Mouse (Mus musculus) adrenal gland, postnatal 10 days (tissue): ENCODE results near the gene Tgds. TPM values are rescaled to one million over a fixed set of nuclear protein-coding genes. Genes with fewer than 3 reads are reported as not detected.
"Not testable (repeated sequence)": the region's sequence is repeated elsewhere in the genome, so short reads cannot be mapped to it uniquely, and the experiment has no call there.

Source experiments
- DNase-seq: peaks from one replicate; pipeline ENCODE4 v3.0.0; 2021; ENCODE audit warnings: mixed read lengths
- total RNA-seq, 2 experiments: library from RNA; stranded (reverse); gene quantifications; 2 replicates each; pipeline ENCODE4 v1.2.3; 2021

Tgds gene
- total RNA-seq, 2 experiments from 2014 or later = 19.6 to 23.3 TPM

DNA sequence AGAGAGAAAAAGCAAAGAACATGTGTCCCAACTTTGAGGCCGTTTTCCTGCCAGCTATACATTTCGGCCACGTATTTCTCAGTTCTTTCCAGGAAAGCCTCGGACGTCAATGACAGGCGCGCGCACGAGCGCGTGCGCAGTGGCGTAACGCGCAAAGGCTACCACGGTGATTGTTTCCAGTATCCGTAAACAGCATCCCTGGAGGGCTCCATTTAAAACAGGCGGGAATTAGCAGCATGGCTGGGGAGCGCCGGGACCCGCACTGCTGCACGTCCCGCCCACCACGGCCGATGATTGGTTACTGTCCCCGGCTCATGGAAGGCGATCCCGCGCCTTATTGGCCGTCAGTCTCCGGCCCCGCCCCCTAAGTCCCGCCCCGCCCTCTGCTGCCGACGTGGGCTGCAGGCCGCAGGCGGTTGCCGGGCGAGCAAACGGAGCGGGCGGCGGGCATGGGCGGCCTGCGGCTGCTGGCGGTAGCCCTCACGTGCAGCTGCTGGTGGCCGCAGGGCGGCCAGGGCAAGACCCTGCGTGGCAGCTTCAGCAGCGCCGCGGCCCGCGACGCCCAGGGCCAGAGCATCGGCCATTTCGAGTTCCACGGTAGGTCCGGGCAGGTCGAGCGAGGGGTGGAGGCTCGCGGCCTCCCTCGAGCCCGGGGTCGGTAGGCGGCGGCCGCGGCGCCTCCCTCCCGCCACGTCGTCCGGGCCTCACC lies 4.3 kb upstream of the Tgds start, which contains the start of gene Gpr180:
TSS of gene Gpr180 (plus strand) at position 415 of the 709 bp plus-strand sequence.
- peak; percentile 98 for DNase-seq

DNA sequence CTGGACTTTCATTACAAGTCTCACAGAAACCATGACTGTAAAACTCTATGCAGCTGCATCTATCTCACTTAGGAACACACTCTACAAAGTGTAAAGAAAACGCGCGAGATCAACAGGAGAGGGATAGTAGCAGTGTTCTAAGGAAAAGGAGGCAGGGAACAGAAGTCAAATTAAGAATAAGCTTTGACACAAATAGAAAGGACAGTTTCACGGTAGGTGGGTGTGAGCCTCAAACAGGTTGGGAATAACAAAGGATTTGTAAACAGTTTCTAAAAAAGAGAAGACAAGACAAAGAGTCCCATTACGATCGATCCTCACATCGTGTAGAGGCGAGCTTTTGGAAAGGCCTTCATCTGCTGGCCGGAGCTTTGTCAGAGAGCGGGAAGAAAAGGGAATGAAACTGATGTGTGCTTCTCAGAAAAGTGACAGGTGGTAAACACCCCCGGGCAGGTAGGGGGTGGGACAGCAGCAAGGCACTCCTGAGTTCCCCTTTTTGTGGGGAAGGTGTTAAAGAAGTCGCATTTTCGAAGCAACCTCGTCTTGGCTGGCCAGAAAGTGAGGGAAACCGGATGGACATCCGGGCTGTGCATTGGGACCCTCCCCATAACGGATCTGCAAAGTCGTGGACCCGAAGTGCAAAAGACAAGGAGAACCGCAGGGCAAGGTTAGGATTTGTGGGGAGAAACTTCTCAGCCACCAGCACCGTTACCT lies 469 bp downstream of the Tgds start:
- no peak for DNase-seq

DNA sequence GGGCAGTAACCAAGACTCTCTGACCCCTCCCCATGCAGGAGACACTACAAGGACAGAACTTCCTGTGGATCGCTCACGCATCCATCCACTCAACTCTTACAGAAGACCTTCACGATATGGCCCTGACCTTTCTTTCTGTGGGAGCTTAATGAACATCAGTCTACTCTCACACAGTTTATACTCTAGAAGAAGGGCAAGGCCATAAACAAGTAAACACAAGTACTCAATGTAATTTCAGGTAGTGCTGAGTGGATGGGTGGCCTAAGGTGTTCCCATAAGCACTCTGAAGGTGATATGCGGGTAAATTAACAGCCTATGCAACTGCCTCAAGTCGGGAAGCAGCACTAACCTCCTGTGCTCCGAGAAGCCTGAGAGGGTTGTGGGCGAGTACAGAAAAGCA lies 1.1 kb downstream of the Tgds start:
- DNase-seq = no peak

DNA sequence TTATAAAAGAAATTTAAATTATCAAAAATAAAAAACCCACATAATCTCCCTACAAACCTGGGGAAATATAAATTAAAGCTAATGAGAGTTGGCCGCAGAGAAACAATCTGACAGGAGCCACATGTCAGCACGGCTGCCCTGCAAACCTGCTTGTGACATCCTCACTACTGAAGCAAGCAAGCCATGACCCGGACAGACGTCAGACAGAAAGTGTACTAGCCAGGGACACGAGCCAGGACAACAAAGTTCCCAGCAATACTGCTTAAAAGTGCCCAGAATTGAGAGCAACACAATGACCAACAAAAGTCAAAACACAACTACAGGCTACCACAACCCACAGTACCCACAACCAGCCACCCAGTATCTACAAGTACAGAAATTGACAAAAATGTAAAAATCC lies 6.3 kb downstream of the Tgds start:
- DNase-seq = no peak

DNA sequence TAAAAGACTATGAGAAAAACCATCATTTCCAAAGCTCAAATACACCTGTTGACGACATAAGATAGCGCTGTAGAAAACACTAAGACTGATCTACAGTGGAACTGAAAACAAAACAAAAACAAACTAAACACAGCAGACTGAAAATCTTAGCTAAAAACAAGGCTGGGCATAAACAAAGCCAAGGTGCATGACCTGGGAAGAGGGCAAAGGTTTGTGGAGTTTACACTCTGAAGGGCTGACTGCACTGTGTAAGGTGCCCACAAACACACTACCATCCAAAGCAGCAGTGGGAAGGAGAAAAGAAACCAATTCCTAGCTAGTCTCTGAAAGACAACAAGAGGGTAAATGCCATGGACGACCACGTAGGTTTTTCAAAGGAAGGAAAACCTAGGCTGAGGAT lies 7.8 kb downstream of the Tgds start:
- DNase-seq = no peak

DNA sequence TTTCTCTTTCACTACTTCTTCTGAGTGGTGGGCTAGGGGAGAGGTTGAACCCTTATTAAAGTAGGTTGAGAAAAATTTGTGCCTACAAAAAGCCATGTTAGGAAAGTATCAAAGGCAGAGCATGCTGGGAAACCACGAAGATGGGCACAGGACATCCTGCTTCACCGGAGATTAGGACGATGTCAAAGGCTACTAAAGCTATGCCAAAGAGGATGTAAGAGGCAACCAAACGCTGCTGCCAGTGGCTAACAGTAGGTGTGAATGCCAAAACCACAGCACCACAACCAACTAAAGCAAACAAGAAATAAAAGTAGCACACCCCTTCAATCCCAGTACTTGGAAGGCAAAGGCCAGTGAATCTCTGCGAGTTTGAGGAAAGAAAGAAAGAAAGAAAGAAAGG lies 8.4 kb downstream of the Tgds start:
- no peak for DNase-seq

DNA sequence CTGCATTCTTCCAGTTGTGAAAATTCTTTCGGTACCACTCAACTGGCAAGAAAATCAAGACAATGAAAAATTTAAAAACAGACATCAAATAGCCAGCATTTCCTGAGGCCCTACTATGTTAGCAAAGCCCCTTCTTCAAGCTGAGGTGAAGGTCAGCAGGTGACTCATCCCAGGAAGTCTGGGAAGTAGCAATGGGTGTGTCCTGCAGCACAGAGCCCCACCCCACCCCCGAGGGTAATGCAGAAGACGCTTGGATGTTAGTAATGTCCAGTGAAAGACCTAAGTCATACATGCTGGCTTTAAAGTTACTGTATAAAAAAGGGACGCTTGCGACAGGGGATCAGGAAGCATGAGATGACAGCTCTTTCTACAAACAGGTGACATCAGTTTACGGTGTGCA lies 19.4 kb downstream of the Tgds start:
- DNase-seq = no peak

DNA sequence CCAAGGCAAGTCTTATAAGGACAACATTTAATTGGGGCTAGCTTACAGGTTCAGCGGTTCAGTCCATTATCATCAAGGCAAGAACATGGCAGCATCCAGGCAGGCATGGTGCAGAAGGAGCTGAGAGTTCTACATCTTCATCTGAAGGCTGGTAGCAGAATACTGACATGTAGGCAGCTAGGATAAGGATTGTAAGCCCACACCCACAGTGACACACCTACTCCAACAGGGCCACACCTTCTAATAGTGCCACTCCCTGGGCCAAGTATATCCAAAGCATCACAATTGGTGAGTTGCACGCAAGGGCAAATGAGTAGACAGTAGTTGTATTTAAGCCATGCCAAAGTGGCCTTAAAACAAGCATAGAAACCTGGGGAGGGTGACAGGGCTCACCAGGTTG lies 25.1 kb downstream of the Tgds start:
- not testable (repeated sequence) for DNase-seq

DNA sequence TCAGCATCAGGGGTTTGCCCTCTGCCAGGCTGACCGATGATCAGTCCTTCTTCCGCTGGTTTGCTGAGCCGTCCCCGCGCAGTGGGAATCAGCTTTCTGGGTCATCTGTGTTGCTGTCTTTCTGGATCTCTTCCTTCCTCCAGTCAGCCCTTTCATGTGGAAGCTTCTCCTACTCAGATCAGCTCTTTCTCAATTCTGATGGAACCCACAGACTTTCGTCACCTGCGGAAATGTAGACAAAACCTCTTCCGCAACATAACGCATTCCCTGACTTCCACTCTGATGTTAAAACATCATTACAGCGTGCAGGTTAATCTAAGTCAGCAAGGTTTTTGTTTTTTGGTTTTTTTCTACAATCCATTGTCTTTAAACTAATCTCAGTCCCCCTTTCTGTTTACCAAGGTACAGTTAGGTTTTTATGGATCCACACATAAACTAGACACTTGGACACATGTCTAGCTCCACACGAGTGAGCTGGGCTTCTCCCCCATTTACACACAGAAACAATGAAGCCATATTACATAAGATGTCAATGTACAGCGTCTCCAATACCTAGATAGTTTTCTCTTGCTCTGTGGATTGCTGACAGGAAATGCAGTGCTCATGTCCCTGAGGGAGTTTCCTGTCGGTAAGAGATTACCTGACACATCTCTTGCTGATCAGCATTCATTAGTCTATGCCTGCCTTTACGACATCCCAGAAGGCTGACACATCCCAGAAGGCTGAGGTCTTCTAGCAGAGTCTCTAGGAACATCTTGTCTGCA lies 31.1 kb downstream of the Tgds start:
- DNase-seq = no peak

DNA sequence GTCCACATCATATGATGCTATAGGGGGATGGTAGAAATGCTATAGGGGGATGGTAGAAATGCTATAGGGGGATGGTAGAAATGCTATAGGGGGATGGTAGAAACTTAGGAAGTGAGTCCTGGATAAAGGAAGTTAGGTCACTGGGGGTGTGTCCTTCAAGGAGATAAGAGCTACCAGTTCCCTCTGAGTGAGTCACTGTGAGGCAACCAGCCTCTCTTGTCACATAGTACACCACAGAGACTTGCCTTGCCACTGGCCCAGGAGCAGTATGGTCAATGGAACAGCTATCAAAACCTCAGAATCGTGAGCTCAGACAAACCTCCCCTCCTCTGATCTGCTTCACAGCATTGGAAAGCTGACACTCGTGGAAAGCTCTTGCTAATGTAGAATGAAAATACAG lies 34.3 kb downstream of the Tgds start:
- DNase-seq = no peak

DNA sequence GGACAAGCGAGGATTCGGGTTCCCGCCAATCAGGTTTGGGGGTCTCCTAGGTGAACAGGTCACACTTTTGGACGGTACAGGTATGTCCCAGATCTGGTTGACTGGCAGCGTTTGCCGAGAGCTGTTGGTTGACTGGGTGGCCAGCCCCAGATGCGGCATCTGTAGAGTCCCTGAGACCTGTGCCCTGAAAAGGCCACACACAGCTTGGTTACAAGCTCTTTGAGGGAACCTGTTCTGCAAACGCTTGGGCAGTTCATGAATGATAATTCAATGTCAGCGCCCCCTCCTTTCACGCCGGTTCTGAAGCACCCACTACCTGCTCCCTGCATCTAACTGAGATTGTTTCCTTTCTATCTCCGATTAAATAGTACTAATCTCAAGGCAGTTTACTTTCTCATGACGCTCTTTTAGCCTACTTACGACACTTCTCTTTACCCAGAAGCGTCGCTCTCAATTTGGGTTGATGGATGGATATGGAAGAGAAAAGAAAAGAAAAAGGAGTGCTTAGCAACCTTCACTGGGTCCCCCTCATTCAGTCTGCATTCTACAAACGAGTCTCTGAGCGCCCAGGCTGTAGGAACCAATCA lies 42.7 kb downstream of the Tgds start:
- DNase-seq = no peak

DNA sequence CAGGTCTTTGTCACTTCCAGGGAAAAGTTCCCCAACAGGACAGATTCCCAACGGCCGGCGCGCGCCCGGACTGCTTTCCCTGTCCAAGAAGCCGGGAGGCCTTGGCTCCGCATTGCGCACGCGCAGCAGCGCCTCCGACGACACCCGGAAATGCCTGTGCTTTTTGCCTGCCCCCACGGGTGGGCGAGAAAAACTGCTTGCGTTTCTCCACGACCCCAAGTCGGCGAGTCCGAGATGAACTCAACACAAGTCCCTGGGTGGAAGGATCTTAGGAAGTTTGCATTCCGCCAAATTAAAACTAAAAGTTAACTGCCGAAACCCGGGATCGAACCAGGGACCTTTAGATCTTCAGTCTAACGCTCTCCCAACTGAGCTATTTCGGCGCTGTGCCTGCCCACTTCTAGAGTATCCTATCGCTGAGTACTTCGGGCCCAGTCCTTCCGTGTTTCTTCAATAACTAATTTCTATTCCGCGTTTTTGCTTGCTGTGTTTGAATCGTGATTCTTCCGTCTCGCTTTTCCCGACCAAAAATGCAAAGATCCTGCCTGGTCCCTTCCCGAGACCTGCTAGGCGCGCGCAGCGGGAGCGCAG lies 43.2 kb downstream of the Tgds start:
- DNase-seq = peak; percentile 96

DNA sequence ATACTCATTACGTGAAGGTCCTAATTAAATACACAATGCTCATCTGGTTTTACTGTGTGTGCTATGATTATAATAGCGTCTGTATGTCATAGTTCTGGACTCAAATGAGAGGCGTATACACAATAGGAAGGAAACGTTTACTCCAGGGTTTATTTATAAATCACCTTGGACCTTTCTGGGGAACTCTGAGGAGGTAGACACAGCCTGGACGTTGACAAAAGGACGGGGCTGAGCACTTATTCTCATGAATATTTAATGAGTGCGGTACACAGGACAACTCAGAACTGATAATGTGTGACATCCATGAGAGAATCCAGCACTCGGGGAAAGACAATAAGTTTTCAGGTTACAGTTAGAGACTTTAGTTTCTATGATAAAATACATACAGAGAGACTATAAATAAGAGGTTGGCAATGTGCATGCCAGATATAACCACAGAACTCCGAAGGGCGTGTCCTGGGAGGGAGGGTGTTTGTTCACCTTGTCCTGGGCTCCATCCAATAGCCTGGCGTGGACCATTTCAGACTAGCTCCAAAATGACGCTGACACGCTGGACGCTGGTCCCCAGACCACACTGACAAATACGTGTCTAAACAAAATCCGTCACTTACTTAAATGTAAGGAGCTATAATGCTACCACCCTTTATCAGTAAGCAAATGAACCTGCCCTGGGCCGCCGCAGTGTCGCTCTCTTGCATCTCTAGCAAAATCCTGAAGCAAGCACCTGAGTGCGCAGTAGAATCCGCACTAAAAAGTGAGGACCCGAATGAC lies 43.9 kb downstream of the Tgds start:
- peak; percentile 29 for DNase-seq

DNA sequence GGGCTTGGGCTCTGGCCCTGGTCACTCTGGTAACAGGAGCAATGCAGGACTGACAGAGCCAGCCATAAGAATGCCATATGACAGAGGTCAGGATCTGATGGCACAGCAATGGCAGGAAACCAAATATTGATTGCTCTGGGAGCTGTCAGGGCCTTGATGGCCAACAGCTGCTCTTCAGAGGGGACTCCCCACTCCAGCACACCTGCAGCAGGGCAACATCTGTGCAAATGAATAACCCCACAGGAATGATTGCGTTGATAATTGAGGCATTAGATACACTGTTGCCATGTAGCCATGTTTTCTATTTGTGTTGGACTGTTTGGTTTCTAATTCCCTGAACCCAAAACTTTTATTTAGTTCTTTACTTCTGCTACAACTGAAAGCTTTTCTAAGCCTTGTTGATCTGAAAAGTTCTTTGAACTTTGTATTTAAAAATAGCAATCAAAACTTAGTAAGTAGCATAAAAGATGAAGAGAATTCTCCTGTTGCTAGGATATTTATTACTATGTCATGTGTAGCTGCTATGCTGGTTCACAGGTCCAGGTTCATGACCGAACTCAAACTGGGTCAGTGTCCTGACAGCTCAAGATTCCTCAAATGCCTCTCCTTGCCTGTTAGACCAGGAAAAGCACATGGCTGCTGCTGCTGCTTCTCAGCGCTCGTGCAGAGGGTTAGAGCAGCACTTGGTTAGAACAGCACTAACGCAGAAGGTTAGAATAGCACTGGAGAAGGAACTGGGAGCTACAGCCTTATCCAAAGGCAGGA lies 46.1 kb downstream of the Tgds start:
- DNase-seq = no peak

DNA sequence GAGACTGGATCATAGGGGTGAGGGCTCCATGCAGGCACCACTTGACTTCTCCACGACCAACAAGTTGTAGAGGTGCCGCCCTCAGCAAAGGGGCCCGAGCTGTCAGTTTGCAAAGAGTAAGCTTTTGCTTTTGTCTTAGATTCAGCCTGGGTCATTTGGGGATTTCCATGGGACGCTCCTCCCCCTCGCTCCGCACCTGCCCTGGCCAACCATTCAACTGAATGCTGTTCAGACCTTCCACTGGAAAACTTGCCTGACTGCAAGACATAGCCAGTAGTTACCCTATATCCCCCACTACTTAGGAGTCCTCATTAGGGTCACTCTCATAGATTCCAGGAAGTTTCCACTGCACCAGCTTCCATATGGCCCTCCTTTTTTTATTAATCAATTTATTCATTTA lies 48.7 kb downstream of the Tgds start:
- no peak for DNase-seq

DNA sequence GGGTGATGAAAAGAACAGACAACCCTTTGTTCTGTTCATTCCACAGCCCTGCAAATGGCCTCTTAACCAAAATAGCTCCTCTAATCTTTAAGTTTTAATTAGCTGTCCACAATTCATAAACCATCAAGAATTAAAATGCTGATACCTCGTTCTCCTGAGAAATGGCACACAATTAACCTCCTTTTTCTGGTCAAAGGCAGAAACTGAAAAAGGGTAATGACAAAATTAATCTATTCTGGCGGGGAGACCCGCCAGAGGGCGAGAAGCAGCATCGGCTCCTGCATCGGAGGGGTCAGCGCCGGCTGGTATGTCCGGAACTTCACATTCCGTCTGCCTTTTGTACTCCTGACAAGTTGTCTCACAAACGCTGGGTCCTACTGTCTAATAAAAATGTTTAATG lies 51.9 kb downstream of the Tgds start:
- no peak for DNase-seq

DNA sequence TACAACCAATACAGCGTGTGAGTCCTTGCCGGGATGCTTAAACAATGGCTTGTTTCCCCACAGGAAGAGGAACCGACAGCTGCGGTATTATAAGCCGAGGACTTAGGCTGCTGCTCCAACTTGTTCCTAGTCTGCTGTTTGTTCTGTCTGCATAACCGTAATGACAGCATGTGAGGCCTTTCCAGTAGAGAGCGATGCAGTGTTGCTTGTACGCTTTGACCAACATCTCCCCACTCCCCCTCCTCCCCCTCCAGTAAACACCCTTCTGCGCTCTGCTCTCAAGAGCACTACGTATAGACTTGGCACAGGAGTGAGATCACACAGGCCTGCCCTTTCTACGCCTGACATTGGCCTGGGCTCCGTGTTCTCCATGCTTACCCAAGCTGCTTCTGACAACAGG lies 62.5 kb downstream of the Tgds start:
- DNase-seq = no peak

DNA sequence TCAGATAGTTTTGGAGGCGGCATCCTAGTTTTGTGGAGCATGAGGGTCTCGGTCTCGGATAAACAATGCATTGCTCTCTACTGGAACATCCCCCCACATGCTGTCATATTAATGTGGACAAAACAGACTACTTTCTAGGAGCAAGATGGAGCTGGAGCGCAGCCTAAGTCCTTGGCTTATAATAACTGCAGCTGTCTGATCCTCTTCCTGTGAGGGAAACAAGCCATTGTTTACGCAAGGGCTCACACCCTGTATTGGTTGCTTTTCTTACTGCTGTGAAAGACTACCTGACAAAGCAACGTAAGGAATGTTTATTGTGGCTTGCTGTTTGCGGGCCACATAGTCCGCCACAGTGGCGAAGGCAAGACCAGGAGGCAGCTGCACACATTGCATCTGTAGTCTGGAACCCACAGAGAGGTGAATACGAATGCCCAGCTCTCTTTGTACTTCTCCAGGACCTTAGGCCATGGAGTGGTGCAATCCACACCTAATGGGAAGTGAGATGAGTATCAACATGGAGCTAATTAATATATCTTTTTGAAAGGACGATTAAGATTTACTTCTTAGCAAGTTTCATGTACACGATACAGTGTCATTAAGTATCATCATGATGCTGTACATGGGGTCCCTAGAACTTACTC lies 63.0 kb downstream of the Tgds start:
- DNase-seq = no peak
